8 mouse cellular contexts compared by ENCODE assay signal in the genomic region with DNA sequence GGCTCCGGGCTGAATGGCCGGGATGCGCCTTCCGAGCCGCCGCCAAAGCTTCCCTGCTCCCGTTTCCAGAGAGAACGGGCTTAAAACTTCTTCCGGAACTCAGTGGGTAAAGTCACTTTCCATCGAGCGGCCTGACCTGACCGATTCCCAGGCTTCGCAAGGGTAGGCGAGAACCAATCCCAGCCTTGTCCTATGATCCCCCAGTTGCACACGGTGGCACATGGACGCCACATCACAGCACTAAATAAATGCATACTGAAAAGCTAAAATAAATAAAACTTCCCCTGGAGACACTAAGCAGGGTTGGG. TPM values are rescaled to one million over a fixed set of nuclear protein-coding genes. Genes with fewer than 3 reads are reported as not detected.
A peak's percentile ranks its signal among the peaks of the same experiment; 100 is the strongest.
DNase-seq lines count a peak whose midpoint lies in the region; ATAC-seq lines count a peak whose summit lies in the region.

No protein-coding gene starts in this region.

- H3K27ac ChIP-seq in kidney, embryonic 15.5 days = peak overlapping the region; percentile 99
- peak overlapping the region; percentile 99 for H3K27ac ChIP-seq in hindbrain, embryonic 12.5 days
- H3K27ac ChIP-seq in midbrain, embryonic 15.5 days = peak overlapping the region; percentile 99

- H3K36me3 ChIP-seq in kidney, embryonic 15.5 days = peaks cover 19% of the 10 kb centered on the region
- peaks cover 10% of the 10 kb centered on the region for H3K36me3 ChIP-seq in hindbrain, embryonic 12.5 days
- H3K36me3 ChIP-seq in midbrain, embryonic 15.5 days (replicated peaks) = peaks cover 11% of the 10 kb centered on the region; the same call in 1 of the 2 replicates

- peak overlapping the region; percentile 97 for H3K9ac ChIP-seq in kidney, embryonic 15.5 days
- peak overlapping the region; percentile 96 for H3K9ac ChIP-seq in hindbrain, embryonic 12.5 days
- H3K9ac ChIP-seq in midbrain, embryonic 15.5 days = peak overlapping the region; percentile 82

- WGBS in kidney, embryonic 15.5 days = under 1% methylated on average over 16 of the region's 16 CpGs
- WGBS in hindbrain, embryonic 12.5 days = 2% methylated on average over 10 of the region's 16 CpGs
- under 1% methylated on average over 16 of the region's 16 CpGs for WGBS in midbrain, embryonic 15.5 days

- H3K27me3 ChIP-seq in kidney, embryonic 15.5 days = no peaks in the 10 kb centered on the region
- no peaks in the 10 kb centered on the region for H3K27me3 ChIP-seq in hindbrain, embryonic 12.5 days
- H3K27me3 ChIP-seq in midbrain, embryonic 15.5 days (replicated peaks) = no peaks in the 10 kb centered on the region

- peak overlapping the region; percentile 98 for H3K4me3 ChIP-seq in kidney, embryonic 15.5 days (replicated peaks)
- peak overlapping the region; percentile 97 for H3K4me3 ChIP-seq in hindbrain, embryonic 12.5 days
- peak overlapping the region; percentile 70 for H3K4me3 ChIP-seq in midbrain, embryonic 15.5 days

- H3K4me2 ChIP-seq in kidney, embryonic 15.5 days = peak overlapping the region; percentile 69
- peak overlapping the region; percentile 69 for H3K4me2 ChIP-seq in hindbrain, embryonic 12.5 days (replicated peaks)
- peak overlapping the region; percentile 64 for H3K4me2 ChIP-seq in midbrain, embryonic 15.5 days

- no peaks in the 10 kb centered on the region for H3K9me3 ChIP-seq in kidney, embryonic 15.5 days (replicated peaks)
- H3K9me3 ChIP-seq in hindbrain, embryonic 12.5 days (replicated peaks) = no peaks in the 10 kb centered on the region
- H3K9me3 ChIP-seq in midbrain, embryonic 15.5 days = no peaks in the 10 kb centered on the region

- ATAC-seq in kidney, embryonic 15.5 days (replicated peaks; ENCODE audit: low FRiP score) = peak; percentile 12
- ATAC-seq in hindbrain, embryonic 12.5 days (ENCODE audit: low FRiP score) = peak; percentile 38; the same call in 1 of the 2 replicates
- ATAC-seq in midbrain, embryonic 15.5 days (replicated peaks) = peak; percentile 9; the same call in 1 of the 2 replicates

- H3K4me1 ChIP-seq in kidney, embryonic 15.5 days = peaks cover 10% of the 10 kb centered on the region
- H3K4me1 ChIP-seq in hindbrain, embryonic 12.5 days = peaks cover 12% of the 10 kb centered on the region
- peaks cover 10% of the 10 kb centered on the region for H3K4me1 ChIP-seq in midbrain, embryonic 15.5 days

- DNase-seq in kidney, adult 9 months = no peak
- DNase-seq in adipocyte (ENCODE audit: low spot score) = peak; percentile 40
- DNase-seq in layer of hippocampus, adult 11-12 months (ENCODE audit: low spot score) = no peak
- no peak for DNase-seq in left cerebral cortex, adult 18-20 months (ENCODE audit: low spot score in 2 of 2)
- no peak for DNase-seq in ovary, adult 18-20 months (ENCODE audit: low spot score)

RNA-seq across cellular contexts. Expression of a gene that starts 0.8 kb away (rescaled TPM):
- 59.0 and 61.3 TPM in 2 replicates for polyA plus RNA-seq in kidney, embryonic 15.5 days (2015; fragmentation: Nextera tagmentation; extraction: Ambion mirVana)
- polyA plus RNA-seq in hindbrain, embryonic 12.5 days (2016; fragmentation: Nextera tagmentation; extraction: Ambion mirVana) = 80.2 and 81.6 TPM in 2 replicates
- polyA plus RNA-seq in midbrain, embryonic 15.5 days (2015; fragmentation: Nextera tagmentation; extraction: Ambion mirVana) = 72.2 and 74.1 TPM in 2 replicates
- total RNA-seq in left cerebral cortex, adult 18-20 months (2021) = 10 to 100 TPM; 66.9 to 84.5 TPM

RNA-seq across cellular contexts. Expression of a gene that starts 43.6 kb away (rescaled TPM):
- 3.5 and 4.0 TPM in 2 replicates for polyA plus RNA-seq in kidney, embryonic 15.5 days (2015; fragmentation: Nextera tagmentation; extraction: Ambion mirVana)
- polyA plus RNA-seq in hindbrain, embryonic 12.5 days (2016; fragmentation: Nextera tagmentation; extraction: Ambion mirVana) = 12.4 and 14.8 TPM in 2 replicates
- 17.5 and 19.5 TPM in 2 replicates for polyA plus RNA-seq in midbrain, embryonic 15.5 days (2015; fragmentation: Nextera tagmentation; extraction: Ambion mirVana)
- 10 to 100 TPM; 22.1 to 22.6 TPM for total RNA-seq in left cerebral cortex, adult 18-20 months (2021)
